Mouse (Mus musculus): Measurements from ENCODE around the gene Ptges3.

Gene Ptges3

GRCm38 (mm10) chr10:128092506-128093495 lies 34.0 kb downstream of the Ptges3 start:
- DNase-seq (ENCODE audit: low read depth, low spot score), result peak; percentile 89

GRCm38 (mm10) chr10:128093496-128094294 lies 34.9 kb downstream of the Ptges3 start:
- DNase-seq (ENCODE audit: low read depth, low spot score), result peak; percentile 55

- DNase-seq (ENCODE audit: low read depth, low spot score), result peak; percentile 90
These were observed 35.7 kb downstream of the Ptges3 start for GRCm38 (mm10) chr10:128094340-128094968.

- DNase-seq (ENCODE audit: low read depth, low spot score), result no peak
These were observed 36.4 kb downstream of the Ptges3 start for GRCm38 (mm10) chr10:128095003-128095636.

GRCm38 (mm10) chr10:128096313-128096692 lies 37.5 kb downstream of the Ptges3 start:
- DNase-seq (ENCODE audit: low read depth, low spot score), result no peak

GRCm38 (mm10) chr10:128096693-128097586 lies 38.2 kb downstream of the Ptges3 start:
- DNase-seq (ENCODE audit: low read depth, low spot score), result peak; percentile 95

GRCm38 (mm10) chr10:128097587-128097971 lies 38.8 kb downstream of the Ptges3 start:
- peak; percentile 76 for DNase-seq (ENCODE audit: low read depth, low spot score)

- peak; percentile 64 for DNase-seq (ENCODE audit: low read depth, low spot score)
These were observed 51.5 kb downstream of the Ptges3 start for GRCm38 (mm10) chr10:128110103-128110761.

- DNase-seq (ENCODE audit: low read depth, low spot score), result peak; percentile 49
These were observed 52.5 kb downstream of the Ptges3 start for GRCm38 (mm10) chr10:128111227-128111626.

- DNase-seq (ENCODE audit: low read depth, low spot score), result no peak
These were observed 65.1 kb downstream of the Ptges3 start for GRCm38 (mm10) chr10:128123833-128124232.

- no peak for DNase-seq (ENCODE audit: low read depth, low spot score)
These were observed 66.1 kb downstream of the Ptges3 start for GRCm38 (mm10) chr10:128124831-128125230.

- DNase-seq (ENCODE audit: low read depth, low spot score), result no peak
These were observed 67.2 kb downstream of the Ptges3 start for GRCm38 (mm10) chr10:128125951-128126350.

Measured in brain, adult 2 months (tissue).